Mouse (Mus musculus) lung, adult 2 months (tissue): ENCODE measurements around the gene Fndc3b. TPM values are rescaled to one million over a fixed set of nuclear protein-coding genes. Genes with fewer than 3 reads are reported as not detected.
A peak's percentile ranks its signal among the peaks of the same experiment; 100 is the strongest.

ENCODE experiments used
- DNase-seq: peaks from one replicate; pipeline ENCODE4 v3.0.0; 2022
- H3K4me1 ChIP-seq: fragments of 200-500 bp; 2 replicates; pipeline ENCODE4 v1.6.1; 2011; ENCODE audit warnings: low read length; ENCODE audit not compliant: control insufficient read depth, insufficient read depth
- H3K4me3 ChIP-seq: fragments of 200-500 bp; replicated peaks from 2 replicates; pipeline ENCODE3; 2011; ENCODE audit warnings: low read depth, mild to moderate bottlenecking, control low read depth, low read length; ENCODE audit errors: extremely low read depth
- CTCF ChIP-seq: fragments of 200-500 bp; IDR thresholded peaks from 2 replicates; pipeline ENCODE4 v1.5.1; 2011; ENCODE audit warnings: mild to moderate bottlenecking, low read length, control low read depth; ENCODE audit not compliant: insufficient read depth
- POLR2A ChIP-seq: fragments of 200-500 bp; IDR thresholded peaks from 2 replicates; pipeline ENCODE4 v1.6.1; 2011; ENCODE audit warnings: low read depth, mild to moderate bottlenecking, control low read depth, low read length, borderline replicate concordance; ENCODE audit errors: extremely low read depth
- WGBS: fragments of 180-500 bp; shearing (Covaris S2); methylation state at CpG from one replicate; pipeline ENCODE4 v1.1.7; 2018; 5-methylcytosine and 5-hydroxymethylcytosine counted together
- polyA plus RNA-seq: library from polyadenylated mRNA; depleted of rRNA; stranded (reverse); fragments of >200 nt; gene quantifications from 2 replicates; pipeline ENCODE4 v1.2.3, GENCODE M21; 2012

Fndc3b gene
- polyA plus RNA-seq, 1 experiment = 23.8 TPM

DNA sequence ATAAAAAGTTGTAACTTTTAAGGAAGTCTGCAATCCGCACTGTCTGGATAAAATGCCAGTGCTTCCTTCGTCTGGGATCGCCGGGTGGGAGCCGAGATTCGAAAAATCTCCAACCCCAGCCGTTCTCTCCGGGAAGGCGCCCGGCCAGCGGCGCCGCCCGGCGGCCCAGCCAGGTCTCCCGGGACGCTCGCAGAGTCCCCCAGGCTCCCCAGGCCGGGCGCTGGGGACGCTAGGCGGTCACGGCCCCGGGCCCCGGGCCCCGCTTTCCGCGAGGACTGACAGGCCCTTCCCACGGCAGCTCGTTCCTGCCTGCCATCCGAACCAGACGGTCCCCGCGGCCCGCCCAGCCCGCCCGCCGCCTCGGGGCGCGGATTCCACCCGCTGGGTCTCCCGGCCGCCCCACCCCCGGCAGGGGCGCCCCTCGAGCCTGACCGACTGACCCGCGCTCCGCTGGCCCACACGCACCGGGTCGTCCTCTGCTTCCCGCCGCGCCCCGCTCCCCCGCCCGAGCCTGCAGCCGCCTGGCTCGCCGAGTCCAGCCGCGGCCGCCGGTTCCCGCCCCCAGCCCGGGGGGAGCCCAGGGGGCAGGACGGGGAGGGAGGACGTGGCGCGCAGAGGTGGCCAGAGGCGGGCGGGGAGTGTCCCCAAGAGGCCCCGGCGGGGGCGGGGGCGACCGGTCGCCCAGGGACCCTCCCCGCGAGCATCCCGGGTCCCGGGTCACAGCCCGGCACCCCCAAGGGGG is 1.0 kb downstream of the Fndc3b start:
- Histone ChIP-seq H3K4me1 (peaks cover 2% of the 10 kb centered on the region), H3K4me3 (peak overlapping the region; percentile 81)
- under 1% methylated on average over 77 of the region's 86 CpGs for WGBS
- peak; percentile 82 for DNase-seq
- TF ChIP-seq POLR2A (peak; percentile 18; the same call in 1 of the 2 replicates), CTCF (no peak)

- Histone ChIP-seq H3K4me1 (peaks cover 9% of the 10 kb centered on the region), H3K4me3 (peak overlapping the region; percentile 81)
- no peak for TF ChIP-seq CTCF
- TF ChIP-seq POLR2A = no peak
- DNase-seq = peak; percentile 54
- 11% methylated on average over 22 of the region's 22 CpGs for WGBS
Measured at GRCm38 (mm10) chr3:27709096-27709905, 1.8 kb downstream of the Fndc3b start.

DNA sequence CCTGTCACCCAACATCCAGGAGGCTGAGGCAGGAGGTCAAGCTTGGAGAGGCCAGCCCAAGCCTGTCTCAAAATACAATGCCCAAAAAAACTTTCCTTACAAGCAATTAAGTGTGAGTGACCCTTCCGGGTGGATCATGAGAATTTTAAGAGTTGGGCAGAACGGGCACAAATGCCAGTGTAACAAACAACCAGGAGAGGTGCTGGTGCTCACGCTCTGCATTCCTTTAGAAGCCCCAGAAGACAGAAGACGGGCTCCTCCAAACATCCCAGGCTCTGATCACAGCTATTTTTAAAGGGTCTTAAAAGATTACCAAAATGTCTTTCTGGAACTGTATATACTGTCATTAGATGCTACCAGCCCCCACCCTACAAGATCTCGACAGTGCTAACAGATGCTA is 2.5 kb downstream of the Fndc3b start:
- 23% methylated on average over 5 of the region's 5 CpGs for WGBS
- no peak for TF ChIP-seq POLR2A
- DNase-seq = no peak
- Histone ChIP-seq H3K4me3 (no peak overlapping the region), H3K4me1 (peaks cover 9% of the 10 kb centered on the region)

GRCm38 (mm10) chr3:27705761-27706160 is 5.3 kb downstream of the Fndc3b start:
- no peak for TF ChIP-seq CTCF
- no peak for TF ChIP-seq POLR2A
- DNase-seq = no peak
- peaks cover 9% of the 10 kb centered on the region for H3K4me1 ChIP-seq
- WGBS = 54% methylated on average over 6 of the region's 6 CpGs
- no peak overlapping the region for H3K4me3 ChIP-seq

- TF ChIP-seq POLR2A (no peak), CTCF (no peak)
- Histone ChIP-seq H3K4me3 (no peak overlapping the region), H3K4me1 (peaks cover 11% of the 10 kb centered on the region)
- 32% methylated on average over 4 of the region's 4 CpGs for WGBS
- no peak for DNase-seq
Measured at GRCm38 (mm10) chr3:27705056-27705455, 6.1 kb downstream of the Fndc3b start.

- no peak overlapping the region for H3K4me3 ChIP-seq
- peaks cover 11% of the 10 kb centered on the region for H3K4me1 ChIP-seq
- WGBS = 68% methylated on average over 9 of the region's 9 CpGs
- TF ChIP-seq CTCF (no peak), POLR2A (no peak)
- DNase-seq = no peak
Measured at GRCm38 (mm10) chr3:27704641-27705040, 6.5 kb downstream of the Fndc3b start.

DNA sequence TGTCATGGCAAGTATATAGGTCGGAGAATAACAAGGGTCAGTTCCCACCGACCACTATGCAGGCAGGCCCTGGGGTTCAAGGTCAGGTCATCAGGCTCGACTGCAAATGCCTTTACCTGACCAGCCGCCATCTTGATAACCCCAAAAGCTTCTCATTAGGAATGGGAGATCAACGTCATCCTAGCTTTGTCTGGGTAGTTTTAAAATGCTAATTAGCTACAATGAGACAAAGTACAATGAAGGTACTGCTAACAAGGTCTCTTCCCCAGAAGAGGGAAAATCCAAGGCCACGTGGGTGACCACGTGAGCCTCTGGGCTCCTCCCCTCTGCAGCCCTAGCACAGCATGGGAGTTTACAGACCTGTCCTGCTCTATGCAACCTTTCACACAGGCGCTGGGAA is 7.6 kb downstream of the Fndc3b start:
- H3K4me3 ChIP-seq = no peak overlapping the region
- no peak for DNase-seq
- WGBS = 86% methylated on average over 8 of the region's 8 CpGs
- peaks cover 11% of the 10 kb centered on the region for H3K4me1 ChIP-seq
- no peak for TF ChIP-seq POLR2A
- TF ChIP-seq CTCF = no peak

GRCm38 (mm10) chr3:27703081-27703480 is 8.0 kb downstream of the Fndc3b start:
- 83% methylated on average over 2 of the region's 2 CpGs for WGBS
- no peak for DNase-seq
- Histone ChIP-seq H3K4me1 (peaks cover 11% of the 10 kb centered on the region), H3K4me3 (no peak overlapping the region)
- TF ChIP-seq POLR2A (no peak), CTCF (no peak)

- Histone ChIP-seq H3K4me1 (peaks cover 11% of the 10 kb centered on the region), H3K4me3 (no peak overlapping the region)
- TF ChIP-seq POLR2A (no peak), CTCF (no peak)
- no peak for DNase-seq
- 95% methylated on average over 6 of the region's 6 CpGs for WGBS
Measured at GRCm38 (mm10) chr3:27698671-27699070, 12.4 kb downstream of the Fndc3b start.

- Histone ChIP-seq H3K4me3 (no peak overlapping the region), H3K4me1 (peaks cover 14% of the 10 kb centered on the region)
- TF ChIP-seq CTCF = no peak
- TF ChIP-seq POLR2A = no peak
- no peak for DNase-seq
- WGBS = 66% methylated on average over 5 of the region's 5 CpGs
Measured at GRCm38 (mm10) chr3:27696449-27696797, 14.7 kb downstream of the Fndc3b start.
